Mouse (Mus musculus) intestine, postnatal 0 days (tissue): ENCODE data around the gene Acaca. TPM values are rescaled to one million over a fixed set of nuclear protein-coding genes. Genes with fewer than 3 reads are reported as not detected.

ENCODE experiments used
- ATAC-seq: fragments of 200-750 bp; cut with Nextera tagmentation; 2 replicates; pipeline ENCODE4 v1.8.0; 2017; ENCODE audit warnings: mild to moderate bottlenecking, moderate TSS enrichment, moderate library complexity
- H3K27ac ChIP-seq: fragments of 300-500 bp; sonication (generic); 2 replicates; pipeline ENCODE4 v1.5.1; 2014; ENCODE audit warnings: mild to moderate bottlenecking, low read depth, low read length, moderate library complexity
- H3K27me3 ChIP-seq: fragments of 300-500 bp; sonication (generic); replicated peaks from 2 replicates; pipeline ENCODE4 v1.6.1; 2014; ENCODE audit warnings: low read length, mixed read lengths; ENCODE audit not compliant: control insufficient read depth, insufficient read depth
- H3K36me3 ChIP-seq: fragments of 300-500 bp; sonication (generic); 2 replicates; pipeline ENCODE4 v1.6.1; 2014; ENCODE audit warnings: mild to moderate bottlenecking, moderate library complexity; ENCODE audit not compliant: control insufficient read depth, insufficient read depth
- H3K4me1 ChIP-seq: fragments of 300-500 bp; sonication (generic); replicated peaks from 2 replicates; pipeline ENCODE4 v1.6.1; 2014; ENCODE audit warnings: antibody characterized with exemption, low read length, mixed read lengths; ENCODE audit not compliant: control insufficient read depth, insufficient read depth
- H3K4me2 ChIP-seq: fragments of 300-500 bp; sonication (generic); replicated peaks from 2 replicates; pipeline ENCODE4 v1.6.1; 2014; ENCODE audit warnings: low read depth, mild to moderate bottlenecking, moderate library complexity
- H3K4me3 ChIP-seq: fragments of 300-500 bp; sonication (generic); 2 replicates; pipeline ENCODE4 v1.5.1; 2014; ENCODE audit warnings: low read depth, low read length
- H3K9ac ChIP-seq: fragments of 300-500 bp; sonication (generic); 2 replicates; pipeline ENCODE4 v1.6.1; 2014; ENCODE audit warnings: mild to moderate bottlenecking, low read depth, low read length
- H3K9me3 ChIP-seq: fragments of 300-500 bp; sonication (generic); 2 replicates; pipeline ENCODE4 v1.6.1; 2016; ENCODE audit warnings: mixed run types; ENCODE audit not compliant: control insufficient read depth
- CTCF ChIP-seq: sonication (generic); IDR thresholded peaks from 2 replicates; pipeline ENCODE4 v1.5.1; 2016; ENCODE audit warnings: low read depth, mild to moderate bottlenecking, control low read depth, antibody characterized with exemption, moderate library complexity
- WGBS: fragments of 180-500 bp; shearing (Covaris S2); extraction: QIAGEN DNeasy Blood & Tissue Kit; methylation state at CpG from one replicate; pipeline ENCODE4 v1.1.7; 2014; 5-methylcytosine and 5-hydroxymethylcytosine counted together
- polyA plus RNA-seq: library from polyadenylated mRNA; unstranded; fragments of >200 nt; fragmentation: Nextera tagmentation; extraction: Ambion mirVana; gene quantifications from 2 replicates; pipeline ENCODE4 v1.2.1, GENCODE M21; 2015

Gene Acaca
- polyA plus RNA-seq, 1 experiment from 2014 or later = 2.5 TPM

DNA sequence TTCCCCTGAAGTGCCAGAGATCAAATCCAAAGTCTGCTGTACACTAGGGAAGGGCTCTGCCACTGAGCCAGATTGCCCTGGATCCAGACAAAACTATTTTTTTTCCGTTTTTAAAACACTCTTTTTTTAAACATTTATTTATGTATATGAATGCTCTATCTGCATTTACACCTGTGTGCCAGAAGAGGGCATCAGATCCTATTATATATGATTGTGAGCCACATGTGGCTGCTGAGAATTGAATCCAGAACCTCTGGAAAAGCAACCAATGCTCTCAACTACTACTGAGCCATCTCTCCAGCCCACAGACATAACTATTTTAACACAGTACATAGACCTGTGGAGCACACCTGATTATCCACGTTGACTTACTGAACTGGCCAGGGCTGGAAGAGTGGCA lies 13.3 kb upstream of the Acaca start:
- no peak overlapping the region for H3K4me2 ChIP-seq
- no peak overlapping the region for H3K4me3 ChIP-seq
- peak; percentile 52 for TF ChIP-seq CTCF
- no peaks in the 10 kb centered on the region for H3K4me1 ChIP-seq
- WGBS = 56% methylated on average over 2 of the region's 2 CpGs
- peaks cover 54% of the 10 kb centered on the region for H3K36me3 ChIP-seq
- no peak overlapping the region for H3K27ac ChIP-seq
- H3K27me3 ChIP-seq = no peaks in the 10 kb centered on the region
- no peak for ATAC-seq
- no peaks in the 10 kb centered on the region for H3K9me3 ChIP-seq
- no peak overlapping the region for H3K9ac ChIP-seq

DNA sequence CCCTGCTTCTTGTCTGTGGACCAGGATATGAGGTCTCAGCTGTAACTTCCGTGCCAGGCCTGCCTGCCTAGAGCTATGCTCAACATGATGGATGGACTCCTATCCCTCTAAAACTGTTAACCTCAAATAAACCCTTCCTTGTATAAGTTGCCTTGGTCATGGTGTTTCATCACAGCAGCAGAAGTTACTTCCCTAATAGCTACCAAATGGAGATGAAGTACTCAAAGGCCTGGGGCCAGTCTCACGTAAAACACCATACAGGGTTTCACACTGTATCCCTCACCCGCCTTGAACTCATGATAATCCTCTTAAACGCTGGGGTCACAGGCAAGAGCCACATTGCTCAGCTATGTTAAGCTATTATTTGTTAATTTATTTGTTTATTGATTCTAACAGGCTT lies 12.0 kb upstream of the Acaca start:
- Histone ChIP-seq H3K4me1 (no peaks in the 10 kb centered on the region), H3K9me3 (no peaks in the 10 kb centered on the region), H3K4me3 (no peak overlapping the region), H3K27ac (no peak overlapping the region), H3K9ac (no peak overlapping the region), H3K4me2 (no peak overlapping the region), H3K27me3 (no peaks in the 10 kb centered on the region), H3K36me3 (peaks cover 56% of the 10 kb centered on the region)
- no peak for TF ChIP-seq CTCF
- no peak for ATAC-seq
- WGBS = 93% methylated on average over 4 of the region's 4 CpGs

DNA sequence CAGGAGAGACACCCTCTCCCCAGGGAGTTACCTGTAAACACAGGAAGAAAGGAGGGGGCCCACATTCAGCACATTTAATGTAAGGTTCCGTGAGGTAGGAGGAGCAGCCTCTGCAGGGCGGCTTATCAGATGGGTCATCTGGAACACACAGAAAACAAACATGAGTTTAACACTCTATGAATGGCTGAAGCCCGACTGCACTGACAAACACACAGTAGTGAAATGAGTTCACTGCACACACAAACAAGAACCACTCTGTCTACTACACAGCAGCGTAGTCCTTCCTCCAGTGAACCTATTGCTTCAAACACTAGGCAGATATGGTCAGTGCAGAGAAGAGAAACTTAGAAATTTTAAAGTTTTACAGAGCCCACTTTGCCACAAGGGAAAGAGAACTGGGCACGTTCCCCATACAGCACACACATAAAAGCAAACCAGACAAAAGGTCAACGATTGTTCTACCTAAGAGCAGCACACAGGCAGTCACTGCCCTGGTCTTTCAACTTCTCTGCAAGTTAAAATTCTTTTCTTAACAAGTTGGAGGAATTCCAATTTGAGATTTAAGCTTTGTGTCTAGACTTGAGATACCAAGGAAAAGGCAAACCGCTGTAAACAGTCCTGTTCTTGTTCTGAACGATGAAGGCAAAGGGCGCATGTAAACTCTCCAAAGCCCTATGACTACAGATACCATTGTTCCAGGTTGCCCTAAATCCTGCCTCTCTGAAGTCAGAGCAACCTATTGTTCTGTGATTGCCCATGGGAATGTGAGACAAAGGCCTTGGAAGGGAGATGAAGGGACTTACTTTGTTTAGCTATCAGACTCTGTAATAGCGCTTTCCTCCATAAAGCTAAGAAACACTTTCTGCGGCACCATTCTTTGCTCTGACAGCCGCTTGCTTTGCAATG lies 8.2 kb upstream of the Acaca start:
- no peak overlapping the region for H3K9ac ChIP-seq
- no peaks in the 10 kb centered on the region for H3K27me3 ChIP-seq
- H3K9me3 ChIP-seq = no peaks in the 10 kb centered on the region
- 67% methylated on average over 12 of the region's 12 CpGs for WGBS
- no peak for ATAC-seq
- H3K36me3 ChIP-seq = peaks cover 54% of the 10 kb centered on the region
- no peak overlapping the region for H3K27ac ChIP-seq
- H3K4me2 ChIP-seq = no peak overlapping the region
- H3K4me3 ChIP-seq = no peak overlapping the region
- no peak for TF ChIP-seq CTCF
- no peaks in the 10 kb centered on the region for H3K4me1 ChIP-seq

DNA sequence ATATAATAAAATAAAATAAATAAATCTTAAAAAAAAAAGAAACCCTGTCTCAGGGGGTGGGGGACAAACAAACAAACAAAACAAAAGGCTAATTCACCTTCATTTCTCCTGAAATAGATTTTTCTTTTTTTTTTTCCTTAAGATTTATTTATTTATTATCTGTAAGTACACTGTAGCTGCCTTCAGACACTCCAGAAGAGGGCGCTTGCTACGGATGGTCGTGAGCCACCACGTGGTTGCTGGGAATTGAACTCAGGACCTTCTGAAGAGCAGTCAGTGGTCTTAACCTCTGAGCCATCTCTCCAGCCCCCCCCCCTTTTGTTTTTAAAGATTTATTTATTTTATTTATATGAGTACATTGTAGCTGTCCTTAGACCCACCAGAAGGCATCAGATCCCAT lies 1.5 kb upstream of the Acaca start:
- Histone ChIP-seq H3K4me3 (no peak overlapping the region), H3K4me1 (no peaks in the 10 kb centered on the region), H3K27ac (no peak overlapping the region), H3K9ac (no peak overlapping the region), H3K4me2 (no peak overlapping the region), H3K36me3 (peaks cover 13% of the 10 kb centered on the region; the same call in 1 of the 2 replicates), H3K27me3 (no peaks in the 10 kb centered on the region), H3K9me3 (no peaks in the 10 kb centered on the region)
- TF ChIP-seq CTCF = peak; percentile 42; the same call in 1 of the 2 replicates
- no peak for ATAC-seq
- 80% methylated on average over 4 of the region's 4 CpGs for WGBS

DNA sequence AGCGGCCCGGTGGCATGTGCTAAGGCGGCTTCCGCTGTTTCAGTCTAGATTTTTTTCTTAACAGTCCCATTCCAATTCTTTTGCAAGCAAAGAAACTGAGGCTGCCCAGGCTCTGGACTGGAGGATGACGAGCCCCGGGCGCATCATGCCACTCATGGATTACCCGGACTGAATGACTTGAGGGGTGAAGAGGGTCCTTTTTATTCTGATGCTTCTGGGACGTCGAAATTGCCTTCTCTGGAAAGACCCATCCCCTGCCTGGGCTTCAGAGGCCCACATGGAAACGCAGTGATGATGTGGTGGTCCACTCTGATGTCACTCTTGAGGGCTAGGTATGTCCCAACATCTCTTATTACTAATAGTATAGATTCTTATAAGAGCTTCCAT lies 320 bp downstream of the Acaca start:
- H3K27me3 ChIP-seq = no peaks in the 10 kb centered on the region
- H3K4me1 ChIP-seq = no peaks in the 10 kb centered on the region
- no peak for TF ChIP-seq CTCF
- peak; percentile 14; the same call in 1 of the 2 replicates for ATAC-seq
- H3K4me3 ChIP-seq = peak overlapping the region; percentile 75
- H3K36me3 ChIP-seq = peaks cover 12% of the 10 kb centered on the region; the same call in 1 of the 2 replicates
- no peak overlapping the region for H3K27ac ChIP-seq
- no peaks in the 10 kb centered on the region for H3K9me3 ChIP-seq
- peak overlapping the region; percentile 81 for H3K4me2 ChIP-seq
- H3K9ac ChIP-seq = peak overlapping the region; percentile 58; the same call in 1 of the 2 replicates
- 3% methylated on average over 11 of the region's 11 CpGs for WGBS

DNA sequence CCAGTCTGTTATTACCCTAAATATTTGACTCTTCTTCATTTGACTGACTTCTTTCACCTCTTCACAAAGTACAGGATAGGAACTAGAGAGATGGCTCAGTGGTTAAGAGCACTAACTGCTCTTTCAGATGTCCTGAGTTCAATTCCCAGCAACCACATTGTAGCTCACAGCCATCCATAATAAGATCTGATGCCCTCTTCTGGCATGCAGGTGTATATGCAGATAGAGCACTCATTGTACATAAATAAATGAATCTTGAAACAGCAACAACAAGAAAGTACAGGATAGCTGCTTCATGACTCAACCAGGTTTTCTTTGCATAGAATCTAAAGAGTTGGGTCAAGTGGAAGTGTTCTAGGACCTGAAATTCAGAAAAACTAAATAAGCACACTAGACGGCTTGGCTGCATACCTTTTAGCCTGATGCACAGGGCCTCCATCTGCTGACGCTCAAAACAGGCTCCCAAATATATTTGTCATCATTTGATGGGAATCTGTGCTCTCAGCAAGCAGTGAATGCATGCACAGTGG lies 4.9 kb downstream of the Acaca start:
- Histone ChIP-seq H3K4me1 (no peaks in the 10 kb centered on the region), H3K4me3 (no peak overlapping the region), H3K9ac (no peak overlapping the region), H3K27me3 (no peaks in the 10 kb centered on the region), H3K27ac (no peak overlapping the region), H3K9me3 (no peaks in the 10 kb centered on the region), H3K4me2 (no peak overlapping the region), H3K36me3 (no peaks in the 10 kb centered on the region)
- WGBS = 88% methylated on average over 2 of the region's 2 CpGs
- TF ChIP-seq CTCF = peak; percentile 55
- no peak for ATAC-seq
